Mouse (Mus musculus): ENCODE data around the gene Cpne8.

The Cpne8 gene

GRCm38 (mm10) chr15:90678985-90679759, at the start of gene Cpne8:
Gene Cpne8 (minus strand): TSS chr15:90679432.
- peak; percentile 29 for DNase-seq (ENCODE audit: low spot score)

GRCm38 (mm10) chr15:90717717-90718116, 38.5 kb upstream of the Cpne8 start:
- DNase-seq (ENCODE audit: low spot score), result no peak

GRCm38 (mm10) chr15:90709296-90709695, 30.1 kb upstream of the Cpne8 start:
- no peak for DNase-seq (ENCODE audit: low spot score)

DNA sequence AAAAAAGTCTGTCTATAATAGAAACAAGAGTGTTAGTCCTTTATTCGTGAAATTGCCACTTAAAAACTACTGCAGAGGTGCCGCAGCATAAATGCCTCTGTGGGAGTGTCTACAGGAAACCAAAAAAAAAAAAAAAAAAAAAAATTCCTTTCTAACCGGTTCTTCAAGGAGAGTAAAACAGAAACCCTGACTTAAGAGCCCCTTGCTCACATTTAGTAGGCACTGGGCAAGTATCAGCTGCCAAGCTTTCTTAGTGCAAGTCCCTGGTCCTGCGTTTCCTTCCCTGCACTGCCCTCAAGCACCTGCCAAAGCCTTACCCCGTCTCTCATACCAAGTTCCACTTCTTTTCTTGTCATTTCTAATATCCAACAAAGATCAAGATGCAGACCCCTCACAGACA, 25.1 kb upstream of the Cpne8 start:
- DNase-seq (ENCODE audit: low spot score), result no peak

- no peak for DNase-seq (ENCODE audit: low spot score)
Measured at GRCm38 (mm10) chr15:90703502-90704232, 24.4 kb upstream of the Cpne8 start.

DNA sequence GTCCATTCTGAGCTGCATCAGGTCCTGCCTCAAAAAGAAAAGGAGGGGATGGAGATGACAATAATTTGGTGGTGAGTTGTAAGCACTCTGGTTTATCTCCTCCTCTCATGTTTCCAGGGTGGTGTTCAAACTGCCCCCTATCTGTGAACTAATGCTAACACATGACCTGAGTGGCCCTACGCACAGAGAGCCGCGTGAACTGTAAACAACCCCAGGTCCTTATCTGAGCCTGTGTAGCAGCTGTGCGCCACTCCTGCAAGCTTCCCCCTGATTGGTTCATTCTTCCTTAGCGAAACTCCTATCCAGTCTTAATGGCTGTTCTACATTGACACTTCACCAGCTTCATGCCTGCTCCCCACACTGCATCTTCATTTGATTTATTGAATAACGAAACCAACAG, 7.5 kb upstream of the Cpne8 start:
- no peak for DNase-seq (ENCODE audit: low spot score)

DNA sequence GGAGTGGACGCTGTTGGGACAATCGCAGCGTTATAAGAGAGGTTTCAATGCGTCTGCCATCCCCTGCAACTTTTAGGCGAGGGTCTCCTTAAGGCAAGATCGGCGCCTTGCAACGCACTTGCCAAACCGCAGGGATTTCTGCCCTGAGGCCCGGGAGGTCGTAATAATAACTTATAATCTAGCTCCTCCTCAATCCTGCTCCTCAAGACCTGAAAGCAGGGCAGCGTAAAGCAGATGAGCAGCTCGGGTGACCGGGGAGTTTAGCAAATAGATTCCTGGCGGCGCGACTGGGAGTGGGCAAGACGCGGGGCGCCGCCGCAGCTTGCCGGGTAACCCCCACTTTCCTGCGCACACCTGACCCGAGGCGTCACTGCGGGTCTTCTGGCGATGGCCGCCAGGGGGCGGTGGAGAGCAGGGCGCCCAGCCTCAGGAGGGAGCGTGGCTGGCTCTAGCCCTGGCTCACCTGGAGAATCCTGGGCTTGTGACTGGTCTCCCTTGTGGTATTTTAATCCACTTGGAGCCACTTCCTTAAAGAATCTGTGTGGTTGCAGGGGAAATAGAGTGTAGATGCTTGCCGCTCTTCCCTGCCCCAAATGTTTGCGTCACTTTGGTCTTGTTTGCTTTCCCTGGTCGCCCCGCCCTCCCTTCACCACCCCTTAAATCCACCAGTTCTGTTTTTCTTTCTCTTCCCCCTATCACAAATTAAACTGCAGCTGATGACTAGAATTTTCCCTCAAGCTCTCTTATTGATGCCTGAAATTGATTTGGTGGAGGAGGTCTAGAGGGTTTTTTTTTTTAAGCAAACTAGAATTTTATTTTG, 738 bp upstream of the Cpne8 start:
- DNase-seq (ENCODE audit: low spot score), result peak; percentile 15

- no peak for DNase-seq (ENCODE audit: low spot score)
Measured at GRCm38 (mm10) chr15:90678488-90678887, 744 bp downstream of the Cpne8 start.

- DNase-seq (ENCODE audit: low spot score), result no peak
Measured at GRCm38 (mm10) chr15:90669494-90669893, 9.7 kb downstream of the Cpne8 start.

DNA sequence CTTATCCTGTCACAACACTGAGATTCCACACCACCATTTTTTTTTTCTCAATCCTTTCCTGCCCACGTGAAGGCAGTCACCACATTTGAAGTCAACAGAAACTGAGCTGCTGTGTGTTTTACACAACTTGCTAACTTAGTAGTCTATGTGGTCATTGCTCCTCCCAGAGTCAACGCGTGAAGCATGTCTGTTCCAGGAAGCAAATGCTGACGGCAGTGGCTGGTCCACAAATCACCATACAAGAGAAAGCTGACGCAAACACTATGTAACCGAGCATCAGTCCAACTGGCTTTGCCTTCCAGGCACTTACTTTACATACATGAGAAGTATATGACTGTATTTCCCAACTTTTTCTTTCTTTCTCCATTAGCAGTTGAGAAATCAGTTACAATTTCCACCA, 12.3 kb downstream of the Cpne8 start:
- no peak for DNase-seq (ENCODE audit: low spot score)

GRCm38 (mm10) chr15:90664615-90665014, 14.6 kb downstream of the Cpne8 start:
- no peak for DNase-seq (ENCODE audit: low spot score)

- no peak for DNase-seq (ENCODE audit: low spot score)
Measured at GRCm38 (mm10) chr15:90663631-90664030, 15.6 kb downstream of the Cpne8 start.

DNA sequence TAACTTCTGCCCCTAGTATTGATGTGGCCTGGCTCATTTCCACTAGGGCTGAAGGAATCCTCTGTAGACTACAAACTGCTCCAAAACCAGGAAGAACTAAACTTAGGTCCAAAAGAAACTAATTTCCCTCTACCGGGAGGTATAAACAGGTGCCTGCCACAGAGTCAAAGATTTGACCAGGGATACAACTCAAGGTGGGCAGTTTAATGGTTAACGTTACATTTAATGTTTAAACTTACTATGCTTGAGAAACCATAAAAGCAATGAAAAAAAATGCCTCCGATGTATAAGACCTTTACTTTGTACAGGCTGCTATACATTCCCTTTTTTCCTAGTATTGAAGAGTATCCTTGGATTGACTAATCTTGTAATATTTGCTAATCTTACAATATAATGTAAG, 18.5 kb downstream of the Cpne8 start:
- no peak for DNase-seq (ENCODE audit: low spot score)

DNA sequence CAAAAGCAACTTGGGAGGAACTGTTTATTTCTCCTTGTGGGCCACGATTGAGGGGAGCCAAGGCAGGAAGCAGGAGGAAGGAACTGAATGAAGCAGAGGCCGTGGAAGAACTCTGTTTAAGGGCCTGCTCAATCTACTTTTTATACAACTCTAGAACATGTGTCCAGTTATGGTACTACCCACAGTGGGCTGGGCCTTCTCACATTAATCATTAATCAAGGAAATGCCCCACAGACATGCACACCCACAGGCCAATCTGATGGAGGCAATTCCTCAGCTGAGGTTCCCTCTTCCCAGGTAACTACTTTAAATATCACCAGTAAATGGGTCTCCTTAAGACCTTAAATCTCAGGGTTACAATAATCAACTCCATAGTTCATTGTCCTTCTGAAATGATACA, 21.2 kb downstream of the Cpne8 start:
- no peak for DNase-seq (ENCODE audit: low spot score)

DNA sequence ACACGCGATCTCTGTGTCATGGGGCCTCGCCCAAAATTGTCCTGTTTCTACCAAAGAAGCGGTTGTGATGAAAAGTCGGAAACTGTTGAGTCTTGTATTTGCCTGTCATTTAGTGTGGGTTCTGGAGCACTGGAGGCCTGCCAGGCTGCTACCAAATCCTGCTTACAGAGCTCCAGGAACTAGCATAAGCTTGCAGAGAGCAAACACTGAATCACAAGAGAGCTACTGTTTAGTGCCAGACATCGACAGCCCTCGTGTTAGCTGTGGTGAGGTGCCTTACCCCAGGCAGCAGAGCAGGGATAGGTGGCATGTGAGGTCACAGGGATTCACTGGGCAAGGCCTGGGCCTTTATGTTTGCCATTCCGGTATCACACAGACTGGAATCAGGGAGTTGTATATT, 22.7 kb downstream of the Cpne8 start:
- no peak for DNase-seq (ENCODE audit: low spot score)

GRCm38 (mm10) chr15:90647011-90647577, 32.1 kb downstream of the Cpne8 start:
- no peak for DNase-seq (ENCODE audit: low spot score)

GRCm38 (mm10) chr15:90646326-90646725, 32.9 kb downstream of the Cpne8 start:
- no peak for DNase-seq (ENCODE audit: low spot score)

DNA sequence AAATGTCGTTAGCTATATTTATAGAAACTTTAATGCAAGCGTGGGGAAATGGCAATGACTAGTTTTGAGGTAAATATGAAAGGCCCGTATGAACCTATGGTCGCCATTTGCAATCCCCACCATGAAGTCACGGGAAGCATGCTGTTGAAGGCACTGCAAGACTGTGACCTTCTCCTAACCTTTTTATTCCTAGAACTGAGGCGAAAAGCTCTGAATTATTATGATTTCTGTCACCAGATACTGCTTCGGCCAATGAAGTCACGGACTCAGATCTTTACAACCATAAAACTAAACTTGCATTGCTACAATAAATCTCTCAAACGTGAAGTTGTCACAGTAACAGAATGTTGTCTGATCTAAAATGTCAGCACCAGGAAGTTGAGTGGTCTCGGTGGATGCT, 33.4 kb downstream of the Cpne8 start:
- DNase-seq (ENCODE audit: low spot score), result no peak

GRCm38 (mm10) chr15:90624201-90624600, 55.0 kb downstream of the Cpne8 start:
- no peak for DNase-seq (ENCODE audit: low spot score)

- no peak for DNase-seq (ENCODE audit: low spot score)
Measured at GRCm38 (mm10) chr15:90622005-90622404, 57.2 kb downstream of the Cpne8 start.

GRCm38 (mm10) chr15:90619736-90620135, 59.5 kb downstream of the Cpne8 start:
- DNase-seq (ENCODE audit: low spot score), result no peak

DNA sequence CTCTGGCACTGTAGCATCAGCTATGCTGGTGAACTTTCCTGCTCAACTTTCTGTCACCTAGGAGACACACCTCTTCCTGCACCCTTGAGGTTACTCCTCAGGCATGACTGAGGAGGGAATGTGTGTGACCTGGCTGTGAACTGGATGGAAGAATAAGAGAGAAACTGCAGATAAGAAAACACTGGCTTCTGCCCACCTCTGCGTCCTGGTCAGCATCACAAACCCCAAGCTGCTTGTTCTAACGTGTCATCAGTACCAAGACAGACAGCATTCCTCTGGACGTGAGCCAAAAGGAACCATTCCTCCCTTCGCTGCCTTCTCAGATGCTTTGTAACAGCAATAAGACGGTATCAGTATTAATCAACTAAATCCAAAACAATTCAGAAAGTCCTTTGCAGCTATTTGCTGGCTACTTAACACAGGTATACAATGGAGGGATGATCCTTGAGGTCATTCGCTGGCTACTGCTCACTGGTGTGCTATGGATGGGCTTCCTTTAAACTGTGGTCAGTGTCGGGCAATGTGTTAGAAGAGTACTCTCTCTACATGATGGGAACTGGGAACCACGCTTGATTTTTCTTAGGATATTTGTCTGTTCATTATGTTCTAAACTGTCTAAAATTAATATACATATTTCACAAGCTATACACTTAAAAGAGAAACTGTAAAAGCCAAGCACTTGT, 63.0 kb downstream of the Cpne8 start:
- DNase-seq (ENCODE audit: low spot score), result no peak

All from T-cell, adult 2 months (primary cell).